Mouse (Mus musculus) hindbrain, embryonic 15.5 days (tissue): ENCODE results near the gene Cdh3. TPM values are rescaled to one million over a fixed set of nuclear protein-coding genes. Genes with fewer than 3 reads are reported as not detected.

Source experiments
- ATAC-seq: fragments of 200-750 bp; cut with Nextera tagmentation; 2 replicates; pipeline ENCODE4 v1.8.0; 2017; ENCODE audit warnings: low read depth, moderate number of reproducible peaks, moderate TSS enrichment; ENCODE audit not compliant: low FRiP score
- H3K27ac ChIP-seq: fragments of 300-500 bp; sonication (generic); replicated peaks from 2 replicates; pipeline ENCODE4 v1.5.1; 2015; ENCODE audit warnings: mild to moderate bottlenecking, inconsistent platforms
- H3K27me3 ChIP-seq: fragments of 300-500 bp; sonication (generic); 2 replicates; pipeline ENCODE4 v1.6.1; 2015; ENCODE audit warnings: control low read depth, inconsistent platforms
- H3K36me3 ChIP-seq: fragments of 300-500 bp; sonication (generic); 2 replicates; pipeline ENCODE4 v1.6.1; 2015; ENCODE audit warnings: control low read depth, inconsistent platforms
- H3K4me1 ChIP-seq: fragments of 300-500 bp; sonication (generic); replicated peaks from 2 replicates; pipeline ENCODE4 v1.6.1; 2015; ENCODE audit warnings: control low read depth, inconsistent platforms
- H3K4me2 ChIP-seq: fragments of 300-500 bp; sonication (generic); 2 replicates; pipeline ENCODE4 v1.6.1; 2015; ENCODE audit warnings: moderate library complexity, mild to moderate bottlenecking, inconsistent platforms
- H3K4me3 ChIP-seq: fragments of 300-500 bp; sonication (generic); 2 replicates; pipeline ENCODE4 v1.5.1; 2015; ENCODE audit warnings: mild to moderate bottlenecking, inconsistent platforms
- H3K9ac ChIP-seq: fragments of 300-500 bp; sonication (generic); 2 replicates; pipeline ENCODE4 v1.6.1; 2015; ENCODE audit warnings: inconsistent platforms
- H3K9me3 ChIP-seq: fragments of 300-500 bp; sonication (generic); 2 replicates; pipeline ENCODE4 v1.6.1; 2016; ENCODE audit warnings: control low read depth, inconsistent platforms
- WGBS: fragments of 180-500 bp; shearing (Covaris S2); methylation state at CpG from one replicate; pipeline ENCODE4 v1.1.7; 2015; 5-methylcytosine and 5-hydroxymethylcytosine counted together
- polyA plus RNA-seq: library from polyadenylated mRNA; unstranded; fragments of >200 nt; fragmentation: Nextera tagmentation; extraction: Ambion mirVana; gene quantifications from 2 replicates; pipeline ENCODE4 v1.2.1, GENCODE M21; 2015

Cdh3 gene
- polyA plus RNA-seq, 1 experiment from 2014 or later: 4.8 TPM

DNA sequence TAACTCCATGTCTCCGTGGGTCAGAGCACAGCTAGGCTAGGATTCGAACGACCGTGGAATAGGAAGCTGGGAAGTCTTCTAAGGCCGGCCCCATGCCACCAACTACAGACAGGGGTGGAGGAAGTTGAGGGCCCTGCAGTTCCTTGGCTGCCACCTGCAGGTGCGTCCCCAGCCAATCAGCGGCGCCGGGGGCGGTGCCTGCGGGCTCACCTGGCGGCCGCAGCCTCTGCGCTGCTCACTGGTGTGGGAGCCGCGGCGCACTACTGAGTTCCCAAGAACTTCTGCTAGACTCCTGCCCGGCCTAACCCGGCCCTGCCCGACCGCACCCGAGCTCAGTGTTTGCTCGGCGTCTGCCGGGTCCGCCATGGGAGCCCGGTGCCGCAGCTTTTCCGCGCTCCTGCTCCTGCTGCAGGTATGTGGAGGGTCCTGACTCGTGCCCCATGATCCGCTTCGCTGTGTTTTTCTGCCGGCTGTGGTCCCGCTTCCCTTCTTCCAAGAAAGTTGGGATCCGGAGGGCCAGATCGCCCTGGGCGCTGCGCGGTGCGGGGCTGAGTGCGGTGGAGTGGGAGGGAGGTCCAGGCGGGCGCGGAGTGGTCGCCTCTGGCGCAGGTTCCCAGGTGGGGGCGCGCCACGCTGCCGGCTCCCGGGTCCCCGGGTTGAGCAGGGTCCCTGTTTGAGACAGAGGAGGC is 92.6 kb downstream of the Cdh3 start, which contains the start of gene Cdh1:
Cdh1 (plus strand) TSS at position 221 of the 689 bp plus-strand sequence.
- ATAC-seq: 0 out of 2 replicates have a peak, but pooled peaks have one; percentile 69
- Histone ChIP-seq H3K4me1 (peaks cover 16% of the 10 kb centered on the region), H3K36me3 (no peaks in the 10 kb centered on the region), H3K9ac (peak within 1 kb of the TSS; percentile 35; the same call in 1 of the 2 replicates), H3K9me3 (no peaks in the 10 kb centered on the region), H3K27ac (no peak within 1 kb of the TSS), H3K4me3 (peak within 1 kb of the TSS; percentile 47), H3K4me2 (peak within 1 kb of the TSS; percentile 98), H3K27me3 (peaks cover 58% of the 10 kb centered on the region)
- under 1% methylated on average over 50 of the region's 53 CpGs for WGBS

DNA sequence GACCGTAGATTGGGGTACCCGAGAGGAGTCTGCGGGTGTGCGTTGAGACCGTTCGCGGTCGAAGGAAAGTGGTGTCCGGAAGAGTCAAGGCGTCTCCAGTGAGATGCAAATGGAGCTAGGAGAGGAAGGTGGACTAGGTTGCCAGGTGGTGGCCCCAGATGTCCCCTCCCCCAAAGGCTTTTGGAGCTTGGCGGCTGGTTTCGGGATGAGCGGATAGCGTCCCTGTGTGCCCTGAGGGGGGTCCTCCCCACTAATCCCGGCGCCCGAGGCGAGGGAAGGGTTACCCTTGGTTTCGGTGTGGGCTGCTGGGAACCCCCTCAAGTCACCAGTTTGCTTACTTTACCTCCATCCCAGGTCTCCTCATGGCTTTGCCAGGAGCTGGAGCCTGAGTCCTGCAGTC is 93.2 kb downstream of the Cdh3 start:
- Histone ChIP-seq H3K9me3 (no peaks in the 10 kb centered on the region), H3K4me3 (peak overlapping the region; percentile 47), H3K27ac (no peak overlapping the region), H3K9ac (no peak overlapping the region), H3K27me3 (peaks cover 58% of the 10 kb centered on the region), H3K4me2 (peak overlapping the region; percentile 98), H3K4me1 (peaks cover 16% of the 10 kb centered on the region), H3K36me3 (no peaks in the 10 kb centered on the region)
- WGBS: 3% methylated on average over 18 of the region's 19 CpGs
- no peak for ATAC-seq

DNA sequence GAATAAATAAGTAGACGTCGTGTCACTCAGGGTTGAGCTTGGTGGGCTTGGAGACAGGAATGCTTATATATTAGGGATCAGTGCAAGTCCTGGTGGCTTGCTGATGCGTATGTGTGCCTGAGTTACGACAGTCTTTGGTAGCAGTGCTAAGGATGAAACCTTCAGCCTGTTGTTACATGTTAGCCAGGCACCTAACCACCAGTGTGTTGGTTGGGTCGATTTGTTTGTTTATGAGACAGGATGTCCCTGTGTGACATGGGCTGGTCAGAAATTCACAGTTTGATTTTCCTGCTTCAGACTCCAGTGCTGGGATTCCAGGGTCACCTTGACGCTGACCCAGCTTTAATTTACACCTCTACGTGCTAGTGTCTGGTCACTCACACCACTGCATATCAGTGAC is 95.0 kb downstream of the Cdh3 start:
- no peaks in the 10 kb centered on the region for H3K36me3 ChIP-seq
- ATAC-seq: no peak
- no peak overlapping the region for H3K9ac ChIP-seq
- H3K27me3 ChIP-seq: peaks cover 58% of the 10 kb centered on the region
- H3K9me3 ChIP-seq: no peaks in the 10 kb centered on the region
- H3K27ac ChIP-seq: no peak overlapping the region
- no peak overlapping the region for H3K4me3 ChIP-seq
- H3K4me2 ChIP-seq: no peak overlapping the region
- peaks cover 16% of the 10 kb centered on the region for H3K4me1 ChIP-seq
- WGBS: 72% methylated on average over 7 of the region's 7 CpGs

DNA sequence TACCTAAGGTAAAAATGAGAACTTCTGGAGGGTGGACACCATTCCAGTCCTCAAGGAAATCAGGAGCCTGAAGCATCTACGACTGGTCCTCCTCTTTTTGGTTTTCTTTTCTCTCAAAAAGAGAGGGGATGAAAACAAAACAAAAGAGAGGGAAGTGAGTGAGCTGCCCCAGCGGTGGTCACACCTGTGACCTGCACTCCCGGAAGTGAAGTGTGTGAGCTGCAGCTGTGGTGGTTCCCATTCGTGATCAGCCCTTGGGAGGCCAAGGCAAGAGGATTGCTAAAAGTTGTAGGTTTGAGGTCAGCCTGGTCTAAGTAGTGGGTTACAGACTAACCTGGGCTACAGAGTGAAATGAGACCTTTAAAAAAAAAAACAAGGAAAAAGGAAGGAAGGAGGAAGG is 95.4 kb downstream of the Cdh3 start:
- Histone ChIP-seq H3K27me3 (peaks cover 58% of the 10 kb centered on the region), H3K36me3 (no peaks in the 10 kb centered on the region), H3K9me3 (no peaks in the 10 kb centered on the region), H3K27ac (no peak overlapping the region), H3K9ac (no peak overlapping the region), H3K4me2 (no peak overlapping the region), H3K4me3 (no peak overlapping the region), H3K4me1 (peaks cover 16% of the 10 kb centered on the region)
- ATAC-seq: no peak
- WGBS: 45% methylated on average over 4 of the region's 4 CpGs

DNA sequence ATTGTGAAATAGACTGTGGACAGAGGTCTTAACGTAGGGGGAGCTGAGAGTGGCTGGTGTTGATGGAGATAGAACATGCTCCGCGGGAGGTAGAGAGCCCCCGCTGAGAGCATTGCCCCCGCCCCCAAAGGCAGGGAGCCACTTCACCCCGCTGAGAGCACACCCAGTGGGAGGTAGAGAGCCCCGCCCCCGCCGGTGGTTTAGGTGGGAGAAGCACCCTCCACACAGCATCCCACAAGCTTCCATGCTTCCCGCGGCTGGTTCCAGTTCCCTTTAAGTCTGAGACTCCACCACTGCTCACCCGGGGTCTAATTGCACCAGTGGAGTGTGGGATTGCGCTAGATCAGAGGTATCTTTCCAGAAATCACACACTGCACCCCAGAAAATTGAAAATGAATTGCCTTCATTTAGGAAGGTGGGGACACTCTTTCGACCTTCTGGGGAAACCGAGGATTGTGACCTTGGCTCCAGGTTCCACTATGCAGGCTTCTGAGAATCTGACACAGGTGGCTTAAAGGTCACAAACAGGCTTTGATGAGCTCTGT is 96.0 kb downstream of the Cdh3 start:
- H3K4me2 ChIP-seq: no peak overlapping the region
- H3K9ac ChIP-seq: no peak overlapping the region
- peaks cover 16% of the 10 kb centered on the region for H3K4me1 ChIP-seq
- WGBS: 38% methylated on average over 15 of the region's 15 CpGs
- H3K9me3 ChIP-seq: no peaks in the 10 kb centered on the region
- no peak overlapping the region for H3K27ac ChIP-seq
- no peaks in the 10 kb centered on the region for H3K36me3 ChIP-seq
- H3K27me3 ChIP-seq: peaks cover 53% of the 10 kb centered on the region
- no peak overlapping the region for H3K4me3 ChIP-seq
- no peak for ATAC-seq

Other genes with a start within 250 kb of the Cdh3 start
- 52.6 and 57.8 TPM in 2 replicates for gene Smpd3, start 172.9 kb upstream of the Cdh3 start, polyA plus RNA-seq
- gene Zfp90, start 95.6 kb upstream of the Cdh3 start, polyA plus RNA-seq: 39.1 and 40.7 TPM in 2 replicates
- gene 6030452D12Rik, start 10.4 kb upstream of the Cdh3 start, polyA plus RNA-seq: not detected in 2 replicates
- gene Gm10073, start 62.6 kb downstream of the Cdh3 start, polyA plus RNA-seq: 5.7 and 11.2 TPM in 2 replicates
- 3.9 and 6.5 TPM in 2 replicates for gene Cdh1, start 92.5 kb downstream of the Cdh3 start, polyA plus RNA-seq
- gene Tango6, start 172.2 kb downstream of the Cdh3 start, polyA plus RNA-seq: 6.3 and 6.5 TPM in 2 replicates